Mouse (Mus musculus) CH12.LX (cell line): Measurements from ENCODE around the gene Tbcel.

Experiments
- CTCF ChIP-seq, 2 experiments: IDR thresholded peaks in 1 of 2; conservative IDR thresholded peaks in 1 of 2; 2 replicates each; pipeline ENCODE4 v1.5.1; 2011 to 2012; ENCODE audit warnings: low read depth in 2 of 2, low read length in 2 of 2, improper control_type of control experiment in 1 of 2, inconsistent platforms in 1 of 2, mild to moderate bottlenecking in 1 of 2, moderate library complexity in 1 of 2
- GABPA ChIP-seq: IDR thresholded peaks from 2 replicates; pipeline ENCODE4 v1.6.1; 2012; ENCODE audit warnings: low read depth, low read length, improper control_type of control experiment, inconsistent platforms; ENCODE audit not compliant: insufficient replicate concordance
- MEF2A ChIP-seq: IDR thresholded peaks from 2 replicates; pipeline ENCODE4 v1.6.1; 2014; ENCODE audit warnings: low read depth, mild to moderate bottlenecking, inconsistent platforms, low read length, improper control_type of control experiment, borderline replicate concordance
- SMC3 ChIP-seq: IDR thresholded peaks from 2 replicates; pipeline ENCODE4 v1.6.1; 2011; ENCODE audit warnings: low read depth, low read length, improper control_type of control experiment

- TF ChIP-seq CTCF (conservative IDR thresholded peaks at IDR 0.05 in 1 of 2, IDR thresholded peaks at IDR 0.05 in 1 of 2; ENCODE audit: low read depth in 2 of 2, low read length in 2 of 2) (no peak), MEF2A (no peak), SMC3 (no peak), GABPA (no peak)
These were observed 24.3 kb upstream of the Tbcel start for GRCm38 (mm10) chr9:42531951-42532350.
